In genomic region chr17:23675127-23675526, GRCm38 (mm10) we compare ENCODE assay signal across 8 mouse cellular contexts. TPM values are rescaled to one million over a fixed set of nuclear protein-coding genes. Genes with fewer than 3 reads are reported as not detected.
DNase-seq lines count a peak whose midpoint lies in the region; ATAC-seq lines count a peak whose summit lies in the region.

No protein-coding gene starts in this region.

- H3K4me1 ChIP-seq in heart, embryonic 13.5 days, result peaks cover 47% of the 10 kb centered on the region
- H3K4me1 ChIP-seq in limb, embryonic 10.5 days, result peaks cover 62% of the 10 kb centered on the region
- peaks cover 57% of the 10 kb centered on the region for H3K4me1 ChIP-seq in neural tube, embryonic 15.5 days

- H3K27ac ChIP-seq in heart, embryonic 13.5 days (replicated peaks), result peak overlapping the region; percentile 98
- no peak overlapping the region for H3K27ac ChIP-seq in limb, embryonic 10.5 days
- H3K27ac ChIP-seq in neural tube, embryonic 15.5 days (replicated peaks), result no peak overlapping the region

- no peak for ATAC-seq in frontal cortex, adult (ENCODE audit: low TSS enrichment)
- no peak for ATAC-seq in heart, embryonic 13.5 days (ENCODE audit: extremely low read depth, insufficient number of reproducible peaks, low FRiP score, low TSS enrichment)
- ATAC-seq in neural tube, embryonic 15.5 days (ENCODE audit: low FRiP score), result no peak

- H3K4me3 ChIP-seq in heart, embryonic 13.5 days, result peak overlapping the region; percentile 79
- H3K4me3 ChIP-seq in limb, embryonic 10.5 days, result peak overlapping the region; percentile 68; the same call in 1 of the 2 replicates
- 0 out of 2 replicates have a peak overlapping the region, but pooled peaks have one; percentile 69 for H3K4me3 ChIP-seq in neural tube, embryonic 15.5 days (replicated peaks)

- H3K4me2 ChIP-seq in heart, embryonic 13.5 days, result peak overlapping the region; percentile 88
- H3K4me2 ChIP-seq in neural tube, embryonic 15.5 days, result peak overlapping the region; percentile 95

- DNase-seq in frontal cortex, postnatal 36 days (ENCODE audit: low spot score in 2 of 2), result peak; percentile 26 to 28
- peak; percentile 76 for DNase-seq in cerebellum, adult 9-11 months
- no peak for DNase-seq in limb, embryonic 10.5 days (ENCODE audit: low spot score)
- DNase-seq in frontal cortex, postnatal 14 days (ENCODE audit: low spot score in 2 of 2), result no peak
- no peak for DNase-seq in embryo, embryonic 9.5 days (ENCODE audit: extremely low spot score)

- H3K9ac ChIP-seq in heart, embryonic 13.5 days, result peak overlapping the region; percentile 86
- no peak overlapping the region for H3K9ac ChIP-seq in neural tube, embryonic 15.5 days (replicated peaks)

- H3K27me3 ChIP-seq in heart, embryonic 13.5 days (replicated peaks), result peaks cover 27% of the 10 kb centered on the region
- peaks cover 54% of the 10 kb centered on the region for H3K27me3 ChIP-seq in limb, embryonic 10.5 days (ENCODE audit: low read depth, poor library complexity, severe bottlenecking)
- H3K27me3 ChIP-seq in neural tube, embryonic 15.5 days (replicated peaks), result peaks cover 45% of the 10 kb centered on the region

- H3K9me3 ChIP-seq in heart, embryonic 13.5 days, result no peaks in the 10 kb centered on the region
- no peaks in the 10 kb centered on the region for H3K9me3 ChIP-seq in limb, embryonic 10.5 days (replicated peaks)
- no peaks in the 10 kb centered on the region for H3K9me3 ChIP-seq in neural tube, embryonic 15.5 days (replicated peaks)

- 14% methylated on average over 5 of the region's 5 CpGs for WGBS in heart, embryonic 13.5 days
- 25% methylated on average over 5 of the region's 5 CpGs for WGBS in limb, embryonic 10.5 days
- 51% methylated on average over 5 of the region's 5 CpGs for WGBS in neural tube, embryonic 15.5 days

- peaks cover 18% of the 10 kb centered on the region for H3K36me3 ChIP-seq in heart, embryonic 13.5 days
- H3K36me3 ChIP-seq in limb, embryonic 10.5 days, result peaks cover 7% of the 10 kb centered on the region
- H3K36me3 ChIP-seq in neural tube, embryonic 15.5 days, result peaks cover 2% of the 10 kb centered on the region; the same call in 1 of the 2 replicates

RNA-seq across cellular contexts. Expression of gene Thoc6, which starts 1.4 kb away (rescaled TPM):
- polyA plus RNA-seq in heart, embryonic 13.5 days (2015; fragmentation: Nextera tagmentation; extraction: Ambion mirVana), result 32.4 and 37.3 TPM in 2 replicates
- 70.4 and 71.1 TPM in 2 replicates for polyA plus RNA-seq in limb, embryonic 10.5 days (2016; fragmentation: Nextera tagmentation; extraction: Ambion mirVana)
- 44.1 and 45.1 TPM in 2 replicates for polyA plus RNA-seq in neural tube, embryonic 15.5 days (2015; fragmentation: Nextera tagmentation; extraction: Ambion mirVana)

RNA-seq across cellular contexts. Expression of gene Hcfc1r1, which starts 1.7 kb away (rescaled TPM):
- 297 and 312 TPM in 2 replicates for polyA plus RNA-seq in heart, embryonic 13.5 days (2015; fragmentation: Nextera tagmentation; extraction: Ambion mirVana)
- polyA plus RNA-seq in limb, embryonic 10.5 days (2016; fragmentation: Nextera tagmentation; extraction: Ambion mirVana), result 29.0 and 30.5 TPM in 2 replicates
- polyA plus RNA-seq in neural tube, embryonic 15.5 days (2015; fragmentation: Nextera tagmentation; extraction: Ambion mirVana), result 129 and 149 TPM in 2 replicates

RNA-seq across cellular contexts. Expression of gene Tnfrsf12a, which starts 2.1 kb away (rescaled TPM):
- polyA plus RNA-seq in heart, embryonic 13.5 days (2015; fragmentation: Nextera tagmentation; extraction: Ambion mirVana), result 118 and 140 TPM in 2 replicates
- 5.2 and 5.6 TPM in 2 replicates for polyA plus RNA-seq in limb, embryonic 10.5 days (2016; fragmentation: Nextera tagmentation; extraction: Ambion mirVana)
- 9.1 and 9.5 TPM in 2 replicates for polyA plus RNA-seq in neural tube, embryonic 15.5 days (2015; fragmentation: Nextera tagmentation; extraction: Ambion mirVana)

RNA-seq across cellular contexts. Expression of gene Cldn6, which starts 3.9 kb away (rescaled TPM):
- polyA plus RNA-seq in heart, embryonic 13.5 days (2015; fragmentation: Nextera tagmentation; extraction: Ambion mirVana), result 9.4 and 10.7 TPM in 2 replicates
- 32.7 and 42.1 TPM in 2 replicates for polyA plus RNA-seq in limb, embryonic 10.5 days (2016; fragmentation: Nextera tagmentation; extraction: Ambion mirVana)
- 0.14 and 8.5 TPM in 2 replicates for polyA plus RNA-seq in neural tube, embryonic 15.5 days (2015; fragmentation: Nextera tagmentation; extraction: Ambion mirVana)

RNA-seq across cellular contexts. Expression of gene Cldn9, which starts 8.7 kb away (rescaled TPM):
- 0.29 and 0.32 TPM in 2 replicates for polyA plus RNA-seq in heart, embryonic 13.5 days (2015; fragmentation: Nextera tagmentation; extraction: Ambion mirVana)
- polyA plus RNA-seq in limb, embryonic 10.5 days (2016; fragmentation: Nextera tagmentation; extraction: Ambion mirVana), result 1.9 and 4.6 TPM in 2 replicates
- polyA plus RNA-seq in neural tube, embryonic 15.5 days (2015; fragmentation: Nextera tagmentation; extraction: Ambion mirVana), result 1.1 TPM in 2 replicates

Comparison
In these comparisons a context has a peak if more than half of its experiments do, and no peak if none do; other contexts are left out.
1. DNase-seq: peak in frontal cortex, postnatal 36 days (2 of 2) and cerebellum, adult 9-11 months (single experiment); none in limb, embryonic 10.5 days (single experiment), frontal cortex, postnatal 14 days (0 of 2) and embryo, embryonic 9.5 days (single experiment).
2. RNA of gene Tnfrsf12a, which starts 2.1 kb away (polyA plus RNA-seq): 118 to 140 TPM in heart, embryonic 13.5 days; 9.1 to 9.5 TPM in neural tube, embryonic 15.5 days and 5.2 to 5.6 TPM in limb, embryonic 10.5 days; every median in the first group is over 10 times any median in the second.
3. Peak in every context shown above with its lines, with median percentiles within 50 percentile points of each other: H3K4me3 ChIP-seq.